Mouse (Mus musculus) urinary bladder, postnatal 14 days (tissue): Measurements from ENCODE around the gene Abcf3.

Source experiments
- DNase-seq: peaks from one replicate; pipeline ENCODE4 v3.0.0; 2021; ENCODE audit warnings: low spot score

Abcf3 gene

GRCm38 (mm10) chr16:20548096-20548948 lies at the start of gene Abcf3:
Abcf3 (plus strand) TSS chr16:20548577.
- DNase-seq, result peak; percentile 98

GRCm38 (mm10) chr16:20498677-20499475 lies 49.5 kb upstream of the Abcf3 start, which contains the start of gene Eif2b5:
Eif2b5 (plus strand) TSS chr16:20498817.
- peak; percentile 93 for DNase-seq

GRCm38 (mm10) chr16:20506000-20506399 lies 42.4 kb upstream of the Abcf3 start:
- no peak for DNase-seq

- peak; percentile 41 for DNase-seq
Measured at GRCm38 (mm10) chr16:20509349-20509748, 39.0 kb upstream of the Abcf3 start.

- DNase-seq, result no peak
Measured at GRCm38 (mm10) chr16:20511277-20511847, 37.0 kb upstream of the Abcf3 start.

- DNase-seq, result no peak
Measured at GRCm38 (mm10) chr16:20516032-20516431, 32.3 kb upstream of the Abcf3 start.

- DNase-seq, result peak; percentile 92
Measured at GRCm38 (mm10) chr16:20516726-20517201, 31.6 kb upstream of the Abcf3 start, which contains the start of gene Dvl3. Dvl3 (plus strand) TSS chr16:20516982.

- DNase-seq, result peak; percentile 24
Measured at GRCm38 (mm10) chr16:20517216-20517615, 31.2 kb upstream of the Abcf3 start.

- DNase-seq, result peak; percentile 26
Measured at GRCm38 (mm10) chr16:20517701-20518374, 30.5 kb upstream of the Abcf3 start.

GRCm38 (mm10) chr16:20523886-20524285 lies 24.5 kb upstream of the Abcf3 start:
- no peak for DNase-seq

GRCm38 (mm10) chr16:20528779-20529178 lies 19.6 kb upstream of the Abcf3 start:
- no peak for DNase-seq

GRCm38 (mm10) chr16:20529375-20529774 lies 19.0 kb upstream of the Abcf3 start:
- no peak for DNase-seq

GRCm38 (mm10) chr16:20530941-20531340 lies 17.4 kb upstream of the Abcf3 start:
- no peak for DNase-seq

GRCm38 (mm10) chr16:20534617-20535295 lies 13.6 kb upstream of the Abcf3 start:
- DNase-seq, result no peak

GRCm38 (mm10) chr16:20535296-20536080 lies 12.9 kb upstream of the Abcf3 start, which contains the start of gene Ap2m1:
Ap2m1 (plus strand) TSS chr16:20535478.
- peak; percentile 93 for DNase-seq

- no peak for DNase-seq
Measured at GRCm38 (mm10) chr16:20536081-20536665, 12.2 kb upstream of the Abcf3 start.

GRCm38 (mm10) chr16:20537071-20537471 lies 11.3 kb upstream of the Abcf3 start:
- peak; percentile 33 for DNase-seq

- no peak for DNase-seq
Measured at GRCm38 (mm10) chr16:20537601-20538320, 10.6 kb upstream of the Abcf3 start.

- DNase-seq, result no peak
Measured at GRCm38 (mm10) chr16:20539649-20540048, 8.7 kb upstream of the Abcf3 start.
